Mouse (Mus musculus) frontal cortex, postnatal 25 days (tissue): Measurements from ENCODE around the gene Prr36.

ENCODE experiments used
- DNase-seq, 2 experiments: peaks; one replicate each; pipeline ENCODE4 v3.0.0; 2022; ENCODE audit warnings: low spot score in 2 of 2

The Prr36 gene

DNA sequence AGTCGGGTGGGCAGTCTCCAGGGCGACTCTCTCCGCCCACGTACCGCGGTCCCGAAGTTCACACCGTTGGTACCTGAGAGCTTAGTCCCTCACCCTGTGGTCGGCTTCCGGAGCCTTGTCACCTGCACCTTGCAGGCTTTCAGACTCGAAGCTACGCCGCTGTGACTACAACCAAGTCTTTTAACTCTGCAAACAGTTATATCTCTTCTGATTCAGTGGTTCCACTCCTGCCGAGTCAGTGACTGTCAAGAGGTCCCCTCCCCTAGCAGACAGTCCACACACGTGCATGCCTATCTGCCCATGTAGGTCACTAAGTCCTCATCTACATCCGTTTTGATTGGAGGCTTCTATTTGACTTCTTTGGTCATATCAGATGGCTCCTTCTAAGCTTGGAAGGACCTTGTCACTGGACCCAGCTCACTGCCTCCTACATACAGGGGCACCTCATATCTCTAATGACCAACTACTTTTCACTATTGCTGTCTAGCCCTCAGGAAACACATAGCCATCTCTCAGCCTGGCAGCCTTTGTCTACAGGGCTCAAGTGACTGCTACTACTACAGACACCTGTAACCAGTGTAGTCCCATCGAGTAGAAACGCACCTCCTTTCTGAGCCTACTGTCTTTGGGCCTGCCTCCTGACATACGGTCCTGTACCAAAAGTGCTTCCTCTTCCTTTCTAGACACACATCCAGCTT is 22.1 kb upstream of the Prr36 start:
- no peak for DNase-seq

GRCm38 (mm10) chr8:4238434-4239192 is 21.4 kb upstream of the Prr36 start, which contains the start of the genes Map2k7 and Gm49320:
TSS of gene Map2k7 (plus strand) at chr8:4238740.
TSS of gene Gm49320 (plus strand) at chr8:4238865.
- DNase-seq, result peak; percentile 100

GRCm38 (mm10) chr8:4237814-4238433 is 20.7 kb upstream of the Prr36 start:
- no peak for DNase-seq

DNA sequence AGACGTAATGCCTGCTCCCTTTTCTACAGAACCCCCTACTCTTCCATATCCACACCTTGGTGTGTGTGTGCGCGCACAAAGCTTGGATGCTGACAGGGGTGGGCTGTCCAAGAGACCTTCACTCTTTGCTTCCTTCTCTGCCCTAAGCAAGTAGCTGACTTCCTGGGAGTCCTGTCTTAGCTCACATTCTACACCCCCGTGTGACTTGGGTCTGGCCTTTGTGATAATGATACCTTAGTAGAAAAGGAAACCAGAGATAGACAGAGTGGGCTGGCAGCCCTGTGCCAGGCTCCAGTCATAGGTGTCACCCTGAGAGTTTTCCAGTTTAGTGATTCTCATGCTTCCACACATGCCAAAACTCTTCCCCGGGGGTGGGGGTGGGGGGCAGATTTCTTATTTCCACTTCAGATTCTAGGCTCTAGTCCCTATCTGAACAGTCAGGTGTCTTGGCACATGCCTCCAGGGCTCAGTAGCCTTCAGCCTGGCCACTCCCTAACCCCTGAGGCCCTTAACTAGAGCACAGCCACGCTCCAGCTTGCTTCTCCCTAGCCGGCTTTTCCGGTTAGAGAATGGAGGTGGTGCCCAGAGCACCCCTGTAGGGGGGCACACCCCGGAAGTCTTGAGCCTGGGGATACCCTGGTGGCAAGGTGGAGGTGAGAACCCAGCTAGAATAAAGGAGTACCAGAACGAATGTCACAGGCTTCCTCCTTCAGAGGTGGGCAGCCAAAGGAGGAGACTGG is 13.5 kb upstream of the Prr36 start:
- DNase-seq, result no peak

GRCm38 (mm10) chr8:4229784-4230183 is 12.5 kb upstream of the Prr36 start:
- no peak for DNase-seq

- no peak for DNase-seq
These were observed 10.7 kb upstream of the Prr36 start for GRCm38 (mm10) chr8:4227919-4228318.

DNA sequence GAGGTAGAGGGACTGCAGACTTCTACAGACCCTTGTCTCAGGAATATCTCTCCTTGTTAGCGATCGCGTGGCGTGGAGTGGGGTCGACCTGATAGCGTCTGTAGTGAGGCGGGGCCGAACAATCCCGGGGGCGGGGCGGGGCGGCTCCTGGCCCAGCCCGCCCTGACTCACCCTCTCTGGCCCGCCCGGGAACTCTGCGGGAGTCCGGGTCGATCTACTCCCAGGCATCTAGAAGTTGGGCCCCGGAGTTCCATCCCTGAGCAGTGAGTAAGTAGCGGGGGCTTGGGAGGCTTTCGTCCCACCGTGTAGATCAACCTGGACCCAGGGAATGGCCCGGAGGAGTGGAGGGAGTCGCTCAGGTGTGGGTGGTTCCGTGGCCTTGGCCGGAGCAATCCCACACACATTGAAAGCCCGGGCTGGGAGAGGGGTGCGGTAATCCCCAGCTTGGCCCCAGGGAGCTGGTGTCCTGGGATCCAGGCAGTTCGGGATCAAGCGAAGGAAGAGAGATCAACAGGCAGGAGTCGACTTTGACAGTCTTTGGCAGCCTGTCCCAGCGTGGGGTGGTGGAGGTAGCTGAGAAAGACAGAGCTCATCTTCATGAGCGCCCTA is 9.6 kb upstream of the Prr36 start, which contains the start of gene Lrrc8e:
Gene Lrrc8e, plus strand, starts transcription at position 89 of the 609 bp plus-strand sequence.
- no peak for DNase-seq

- DNase-seq, result no peak
These were observed 9.1 kb upstream of the Prr36 start for GRCm38 (mm10) chr8:4226323-4226722.

DNA sequence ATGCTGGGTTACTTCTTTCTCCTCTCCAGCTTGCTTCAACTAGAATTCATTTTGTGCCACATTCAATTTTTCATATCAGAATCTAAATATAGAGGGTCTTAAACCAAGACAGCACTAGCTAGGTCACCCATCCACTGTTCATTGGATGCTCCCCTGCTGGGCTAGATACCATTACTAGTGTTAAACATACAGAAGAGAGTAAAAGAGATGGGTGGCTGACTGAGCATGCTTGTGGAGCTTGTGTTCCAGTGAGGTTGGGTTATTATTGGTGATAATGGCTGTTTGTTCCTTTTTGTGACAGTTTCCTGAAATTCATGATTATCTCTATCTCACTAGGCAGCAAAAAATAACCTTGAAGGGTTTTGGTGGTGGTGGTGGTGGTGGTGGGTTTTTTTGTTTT is 4.8 kb upstream of the Prr36 start:
- no peak for DNase-seq

- no peak for DNase-seq
These were observed 2.4 kb upstream of the Prr36 start for GRCm38 (mm10) chr8:4219617-4220016.

DNA sequence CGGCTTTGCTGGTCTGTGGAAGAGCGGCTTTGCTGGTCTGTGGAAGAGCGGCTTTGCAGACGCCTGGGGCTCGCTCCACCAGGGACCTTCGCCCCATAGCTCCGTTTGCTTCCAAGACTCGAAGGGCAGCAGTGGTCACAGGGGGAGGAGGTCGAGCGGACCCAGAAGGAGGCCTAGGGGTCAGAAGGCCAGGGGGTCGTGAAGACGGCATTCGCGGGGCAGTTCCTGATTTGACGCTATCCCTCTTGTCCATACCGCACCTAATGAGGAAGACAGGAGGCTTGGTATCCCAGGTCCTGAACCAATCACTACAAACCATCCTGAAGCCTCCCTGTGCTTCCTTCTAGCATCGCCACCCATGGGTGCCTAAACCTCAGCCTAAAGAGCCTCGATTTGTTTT is 963 bp downstream of the Prr36 start:
- no peak for DNase-seq

DNA sequence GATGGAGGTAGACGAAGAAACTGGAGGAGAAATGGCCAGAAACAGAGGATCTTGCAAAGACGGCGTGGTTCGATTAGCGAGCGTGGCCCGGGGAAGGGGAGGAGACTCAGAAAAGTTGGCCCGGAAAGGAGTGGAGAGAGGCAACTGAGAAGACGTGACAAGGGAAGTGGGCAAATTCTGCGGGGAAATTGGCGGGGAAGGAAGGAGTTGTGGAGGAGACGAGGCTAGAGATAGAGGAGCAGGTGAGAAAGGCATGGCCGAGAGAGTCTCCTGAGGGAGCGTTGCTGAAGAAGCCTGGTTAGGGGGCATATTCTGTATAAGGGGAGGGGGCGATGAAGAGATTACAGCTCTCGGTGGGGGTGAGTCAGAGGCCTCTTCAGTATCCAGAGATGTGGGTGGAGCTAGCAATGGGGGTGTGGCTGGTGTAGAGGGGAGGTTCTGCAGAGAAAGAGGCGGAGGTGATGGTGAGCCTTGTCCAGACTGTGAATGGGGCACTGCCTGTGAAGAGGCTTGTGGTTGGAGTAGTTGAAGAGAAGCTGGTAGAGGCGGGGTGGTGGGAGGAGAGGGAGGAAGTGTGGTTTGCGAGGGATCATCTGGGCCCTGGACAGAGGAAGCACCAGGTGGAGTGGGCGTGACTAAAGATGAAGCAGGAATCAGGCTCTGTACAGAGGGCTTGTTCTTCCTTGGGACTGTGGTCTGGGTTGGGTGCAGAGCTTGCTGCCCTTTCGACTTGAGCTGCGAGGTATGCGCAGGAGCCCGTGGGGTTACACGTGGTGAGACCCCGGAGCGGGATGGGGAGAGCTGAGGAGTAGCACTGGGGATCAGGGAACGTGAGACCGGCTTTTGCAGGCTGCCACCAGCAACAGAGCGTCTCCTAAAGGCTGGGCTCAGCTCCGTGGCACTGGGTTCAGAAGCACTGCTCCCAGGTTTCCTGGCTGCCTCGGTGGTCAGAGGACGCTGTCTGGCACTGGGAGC is 3.0 kb downstream of the Prr36 start:
- no peak for DNase-seq

GRCm38 (mm10) chr8:4213210-4214005 is 3.9 kb downstream of the Prr36 start:
- no peak for DNase-seq

DNA sequence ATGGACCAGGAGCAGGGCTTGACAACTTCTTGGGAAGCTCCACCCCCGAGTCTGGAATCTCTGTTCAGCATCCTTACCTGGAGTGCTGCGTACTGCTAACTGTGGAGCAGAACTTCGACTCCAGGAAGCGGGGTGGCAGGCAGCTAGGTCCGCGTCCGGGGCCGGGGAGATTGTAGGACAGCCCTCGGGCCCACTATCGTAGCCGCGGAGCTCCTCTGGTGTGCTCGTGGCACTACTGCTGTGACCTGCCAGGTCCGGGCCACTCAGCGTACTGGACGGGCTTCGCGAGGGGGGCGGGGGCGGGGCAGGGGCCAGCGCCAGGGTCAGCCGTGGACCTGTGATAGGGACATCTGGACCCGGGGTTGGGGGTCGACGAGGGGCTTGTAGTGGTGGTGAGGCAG is 4.5 kb downstream of the Prr36 start:
- no peak for DNase-seq

- DNase-seq, result no peak
These were observed 6.2 kb downstream of the Prr36 start for GRCm38 (mm10) chr8:4211097-4211496.

GRCm38 (mm10) chr8:4207016-4207350 is 10.3 kb downstream of the Prr36 start:
- no peak for DNase-seq

GRCm38 (mm10) chr8:4206182-4207015 is 10.9 kb downstream of the Prr36 start:
- DNase-seq, result no peak

- no peak for DNase-seq
These were observed 11.8 kb downstream of the Prr36 start for GRCm38 (mm10) chr8:4205246-4206123.
